Mouse (Mus musculus): ENCODE measurements around the gene Prkag1. TPM values are rescaled to one million over a fixed set of nuclear protein-coding genes. Genes with fewer than 3 reads are reported as not detected.

Prkag1 gene
- total RNA-seq (2014; rRNA removed): 45.1 and 50.6 TPM in 2 replicates
- 50.6 and 57.4 TPM in 2 replicates for polyA plus RNA-seq (2015; fragmentation: Nextera tagmentation; extraction: Ambion mirVana)

DNA sequence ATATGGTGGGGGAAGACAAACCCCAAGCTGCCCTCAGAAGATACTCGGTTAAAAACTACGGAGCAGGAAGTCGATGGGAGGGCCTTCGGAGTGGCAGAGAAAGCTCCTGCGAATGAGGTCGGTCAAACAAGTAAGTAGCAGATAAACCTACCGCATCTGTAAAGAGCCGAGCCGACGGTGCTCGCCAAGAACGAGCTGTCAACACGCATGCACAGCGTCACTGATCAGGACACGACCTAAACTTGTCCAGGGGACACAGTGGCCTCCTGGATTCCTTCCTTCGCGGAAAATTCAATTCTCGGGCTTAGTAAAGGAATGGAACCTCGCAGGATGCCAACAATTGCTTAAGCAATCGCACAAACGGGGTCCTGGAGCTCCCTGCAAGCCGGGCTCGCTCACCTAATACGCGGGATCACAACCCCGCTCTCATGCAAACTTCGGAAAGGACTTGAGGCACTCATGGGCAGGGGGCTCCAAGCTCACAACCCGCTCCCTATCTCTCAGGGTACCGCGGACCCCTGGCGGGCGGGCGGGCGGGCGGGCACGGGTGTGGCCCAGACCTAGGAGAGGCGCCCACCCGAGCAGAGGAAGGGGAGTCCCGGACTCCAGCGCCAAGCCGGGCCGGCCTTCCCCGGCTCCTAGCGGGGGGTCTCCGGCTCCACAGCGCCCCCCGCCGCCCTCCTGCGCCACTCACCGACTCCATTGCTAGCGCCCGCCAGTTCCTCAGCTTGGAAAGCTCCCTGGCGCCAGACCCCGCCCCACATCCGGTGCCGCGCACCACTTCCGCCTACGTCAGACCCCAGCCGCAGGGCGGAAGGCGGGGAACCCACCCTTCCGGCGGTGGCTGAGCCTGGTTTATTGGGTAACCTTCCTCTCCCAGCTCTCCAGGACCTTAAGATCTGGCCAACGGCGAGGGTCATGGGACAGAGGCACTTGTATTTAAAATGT lies at the start of gene Prkag1:
Gene Prkag1 (minus strand): TSS at position 786 of the 948 bp plus-strand sequence.
- ATAC-seq (ENCODE audit: low FRiP score): peak; percentile 95
- H3K9me3 ChIP-seq (ENCODE audit: low read length): no peaks in the 10 kb centered on the region
- under 1% methylated on average over 63 of the region's 66 CpGs for WGBS

DNA sequence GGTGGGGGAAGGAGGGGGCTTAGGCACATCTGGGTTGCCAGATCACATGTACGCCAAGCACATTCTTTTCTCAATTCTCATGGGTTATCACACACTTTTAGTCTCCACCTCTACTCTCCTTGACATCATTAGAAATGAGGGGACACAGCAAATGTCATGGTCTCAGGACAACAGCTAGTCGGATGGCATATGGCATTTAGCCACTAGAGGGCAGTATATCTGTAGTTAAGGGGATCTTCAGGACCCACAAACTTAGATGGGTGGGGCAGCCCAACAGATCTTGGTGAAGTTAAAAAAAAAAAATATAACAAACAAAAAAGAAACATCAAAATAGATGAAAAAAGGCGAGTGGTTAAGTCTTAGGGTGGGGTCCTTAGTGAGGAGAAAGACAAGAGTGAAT lies 46.0 kb upstream of the Prkag1 start:
- WGBS: 12% methylated on average over 3 of the region's 3 CpGs
- no peak for ATAC-seq (ENCODE audit: low FRiP score)
- H3K4me2 ChIP-seq (ENCODE audit: low read depth, low read length, poor library complexity, severe bottlenecking): no peak overlapping the region

More for the DNA sequence above, at the start of gene Prkag1:
- Histone ChIP-seq H3K27me3 (ENCODE audit: insufficient read depth, low read length) (no peaks in the 10 kb centered on the region), H3K4me3 (ENCODE audit: low read depth, low read length) (peak within 1 kb of the TSS; percentile 68), H3K36me3 (ENCODE audit: insufficient read depth, low read length) (peaks cover 29% of the 10 kb centered on the region), H3K4me1 (ENCODE audit: insufficient read depth, low read length) (0 out of 2 replicates have a peak, but pooled peaks cover 3% of the 10 kb centered on the region), H3K9ac (replicated peaks; ENCODE audit: low read length, poor library complexity, severe bottlenecking) (peak within 1 kb of the TSS; percentile 75), H3K4me2 (ENCODE audit: low read depth, low read length, poor library complexity, severe bottlenecking) (peak within 1 kb of the TSS; percentile 53), H3K27ac (ENCODE audit: low read depth, low read length) (peak within 1 kb of the TSS; percentile 77)
- peak; percentile 68 for TF ChIP-seq CTCF (IDR thresholded peaks at IDR 0.05)
- DNase-seq (ENCODE audit: low spot score): peak; percentile 96

GRCm38 (mm10) chr15:98871916-98872888 lies 40.9 kb upstream of the Prkag1 start:
- H3K4me3 ChIP-seq (ENCODE audit: low read depth, low read length): peak overlapping the region; percentile 99
- peak overlapping the region; percentile 99 for H3K27ac ChIP-seq (ENCODE audit: low read depth, low read length)
- peak overlapping the region; percentile 98 for H3K9ac ChIP-seq (replicated peaks; ENCODE audit: low read length, poor library complexity, severe bottlenecking)
- H3K4me2 ChIP-seq (ENCODE audit: low read depth, low read length, poor library complexity, severe bottlenecking): peak overlapping the region; percentile 99
- TF ChIP-seq CTCF (IDR thresholded peaks at IDR 0.05): peak; percentile 30; the same call in 1 of the 2 replicates
- H3K9me3 ChIP-seq (ENCODE audit: low read length): no peaks in the 10 kb centered on the region
- ATAC-seq (ENCODE audit: low FRiP score): peak; percentile 84
- no peaks in the 10 kb centered on the region for H3K36me3 ChIP-seq (ENCODE audit: insufficient read depth, low read length)
- under 1% methylated on average over 46 of the region's 51 CpGs for WGBS
- no peaks in the 10 kb centered on the region for H3K27me3 ChIP-seq (ENCODE audit: insufficient read depth, low read length)
- peak; percentile 98 for DNase-seq (ENCODE audit: low spot score)
- H3K4me1 ChIP-seq (ENCODE audit: insufficient read depth, low read length): peaks cover 28% of the 10 kb centered on the region

More for the DNA sequence above, 46.0 kb upstream of the Prkag1 start:
- peak; percentile 87 for DNase-seq (ENCODE audit: low spot score)
- Histone ChIP-seq H3K27me3 (ENCODE audit: insufficient read depth, low read length) (no peaks in the 10 kb centered on the region), H3K4me3 (ENCODE audit: low read depth, low read length) (no peak overlapping the region), H3K4me1 (ENCODE audit: insufficient read depth, low read length) (0 out of 2 replicates have a peak, but pooled peaks cover 2% of the 10 kb centered on the region), H3K27ac (ENCODE audit: low read depth, low read length) (no peak overlapping the region), H3K9me3 (ENCODE audit: low read length) (no peaks in the 10 kb centered on the region), H3K36me3 (ENCODE audit: insufficient read depth, low read length) (no peaks in the 10 kb centered on the region), H3K9ac (replicated peaks; ENCODE audit: low read length, poor library complexity, severe bottlenecking) (no peak overlapping the region)
- peak; percentile 88 for TF ChIP-seq CTCF (IDR thresholded peaks at IDR 0.05)

GRCm38 (mm10) chr15:98871070-98871915 lies 40.0 kb upstream of the Prkag1 start, which contains the start of gene Kmt2d:
Kmt2d (minus strand) TSS chr15:98871204.
- under 1% methylated on average over 69 of the region's 94 CpGs for WGBS
- H3K4me1 ChIP-seq (ENCODE audit: insufficient read depth, low read length): peaks cover 30% of the 10 kb centered on the region
- peak within 1 kb of the TSS; percentile 98 for H3K9ac ChIP-seq (replicated peaks; ENCODE audit: low read length, poor library complexity, severe bottlenecking)
- H3K9me3 ChIP-seq (ENCODE audit: low read length): no peaks in the 10 kb centered on the region
- no peaks in the 10 kb centered on the region for H3K27me3 ChIP-seq (ENCODE audit: insufficient read depth, low read length)
- peak within 1 kb of the TSS; percentile 99 for H3K4me2 ChIP-seq (ENCODE audit: low read depth, low read length, poor library complexity, severe bottlenecking)
- DNase-seq (ENCODE audit: low spot score) (peak; percentile 65), ATAC-seq (ENCODE audit: low FRiP score) (peak; percentile 45)
- no peak for TF ChIP-seq CTCF (IDR thresholded peaks at IDR 0.05)
- H3K36me3 ChIP-seq (ENCODE audit: insufficient read depth, low read length): 0 out of 2 replicates have a peak, but pooled peaks cover under 1% of the 10 kb centered on the region
- H3K27ac ChIP-seq (ENCODE audit: low read depth, low read length): peak within 1 kb of the TSS; percentile 99
- peak within 1 kb of the TSS; percentile 99 for H3K4me3 ChIP-seq (ENCODE audit: low read depth, low read length)
